Mouse (Mus musculus): ENCODE data around the gene Iqsec1.

GRCm38 (mm10) chr6:91001566-91001965 lies 13.1 kb upstream of the Iqsec1 start:
- TF ChIP-seq POLR2A (IDR thresholded peaks at IDR 0.05; ENCODE audit: borderline replicate concordance, extremely low read depth, low read depth, low read length) = no peak
- TF ChIP-seq CTCF (IDR thresholded peaks at IDR 0.05; ENCODE audit: insufficient read depth, low read length) = no peak
